Mouse (Mus musculus): Measurements from ENCODE around the gene Lamtor2.

Gene Lamtor2

GRCm38 (mm10) chr3:88526157-88527131, 26.4 kb downstream of the Lamtor2 start:
- DNase-seq (ENCODE audit: low spot score in 2 of 2): peak; percentile 70 to 89

GRCm38 (mm10) chr3:88525021-88525420, 27.9 kb downstream of the Lamtor2 start:
- DNase-seq (ENCODE audit: low spot score in 2 of 2): no peak

- DNase-seq (ENCODE audit: low spot score in 2 of 2): no peak
Measured at GRCm38 (mm10) chr3:88523027-88523426, 29.8 kb downstream of the Lamtor2 start.

DNA sequence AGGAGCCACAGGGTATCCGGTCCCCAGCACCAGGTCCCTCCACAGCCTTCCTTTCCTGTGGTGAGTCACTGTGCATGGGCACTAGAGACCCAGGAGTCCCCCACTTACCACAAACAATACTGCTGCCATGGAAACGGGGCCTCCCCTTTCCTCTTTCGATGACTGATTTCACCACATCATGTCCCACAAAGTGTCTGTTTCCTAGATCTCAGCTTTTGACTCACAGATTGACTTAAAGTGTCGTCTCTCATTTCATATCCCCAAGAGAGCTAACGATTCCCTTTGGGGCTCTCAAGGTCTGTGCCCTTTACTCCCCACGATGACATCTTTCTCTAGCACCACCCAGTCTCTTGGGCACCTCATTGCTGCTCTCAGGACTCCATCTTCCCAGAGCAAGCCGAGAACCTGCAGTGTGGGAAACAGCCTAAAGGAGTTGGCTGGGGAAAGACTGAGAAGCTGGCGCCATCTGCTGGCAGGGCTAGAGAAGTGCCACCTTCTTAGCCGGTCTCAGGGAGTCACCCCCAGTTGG, 31.0 kb downstream of the Lamtor2 start:
- DNase-seq (ENCODE audit: low spot score in 2 of 2): peak; percentile 68 to 82

- DNase-seq (ENCODE audit: low spot score in 2 of 2): no peak
Measured at GRCm38 (mm10) chr3:88521156-88521555, 31.7 kb downstream of the Lamtor2 start.

DNA sequence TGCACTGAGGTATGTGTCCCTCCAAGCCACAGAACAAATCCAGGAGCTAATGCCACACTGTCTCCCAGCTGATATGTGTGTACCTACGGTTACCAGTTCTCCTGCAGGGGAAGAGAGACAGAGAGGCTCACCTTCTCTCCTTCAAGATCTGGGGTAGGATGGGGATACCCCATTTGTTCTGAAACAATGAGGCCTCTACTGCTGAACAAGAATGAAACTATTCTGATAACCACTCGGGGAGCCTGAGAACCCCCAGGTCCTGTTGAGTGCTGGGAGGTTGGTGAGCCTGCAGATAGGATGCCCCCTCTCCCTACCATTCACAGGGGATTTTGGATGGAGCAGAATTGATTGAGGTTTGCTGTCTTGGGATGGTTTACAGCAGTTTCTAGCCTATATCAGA, 32.8 kb downstream of the Lamtor2 start:
- DNase-seq (ENCODE audit: low spot score in 2 of 2): no peak

- DNase-seq (ENCODE audit: low spot score in 2 of 2): no peak
Measured at GRCm38 (mm10) chr3:88518411-88518810, 34.5 kb downstream of the Lamtor2 start.

DNA sequence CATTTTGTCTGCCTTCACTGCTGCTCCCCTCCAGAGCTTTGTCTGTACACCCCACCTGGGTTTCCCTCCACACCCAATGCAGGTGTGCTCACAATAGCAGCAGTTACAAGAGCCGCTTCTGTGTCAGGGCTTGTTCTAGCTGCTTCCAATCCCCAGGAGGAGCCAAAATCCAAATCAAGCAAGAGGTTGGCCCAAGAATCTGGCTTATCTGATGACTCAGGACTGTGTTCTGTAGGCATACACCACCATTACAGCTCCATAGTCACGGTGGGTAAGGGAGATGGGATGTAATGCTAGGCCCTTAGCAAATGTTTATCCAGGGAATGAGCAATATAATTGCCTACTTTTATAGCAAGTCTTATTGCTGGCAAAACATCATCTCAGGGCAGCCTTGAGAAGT, 36.5 kb downstream of the Lamtor2 start:
- DNase-seq (ENCODE audit: low spot score in 2 of 2): no peak

DNA sequence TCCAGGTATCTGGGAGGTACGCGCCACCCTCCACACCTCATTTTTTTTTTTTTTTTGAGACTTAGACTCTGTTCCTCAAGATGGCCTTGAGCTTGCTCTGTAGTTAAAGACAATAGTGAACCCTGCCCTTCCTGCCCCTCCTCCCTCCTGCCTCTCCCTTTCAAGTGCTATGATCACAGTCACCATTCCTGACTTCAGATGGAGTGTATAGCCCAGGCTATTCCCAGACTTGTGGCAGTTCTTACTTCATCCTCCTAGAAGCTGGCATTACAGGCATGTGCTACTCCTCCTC, 37.8 kb downstream of the Lamtor2 start:
- no peak for DNase-seq (ENCODE audit: low spot score in 2 of 2)

DNA sequence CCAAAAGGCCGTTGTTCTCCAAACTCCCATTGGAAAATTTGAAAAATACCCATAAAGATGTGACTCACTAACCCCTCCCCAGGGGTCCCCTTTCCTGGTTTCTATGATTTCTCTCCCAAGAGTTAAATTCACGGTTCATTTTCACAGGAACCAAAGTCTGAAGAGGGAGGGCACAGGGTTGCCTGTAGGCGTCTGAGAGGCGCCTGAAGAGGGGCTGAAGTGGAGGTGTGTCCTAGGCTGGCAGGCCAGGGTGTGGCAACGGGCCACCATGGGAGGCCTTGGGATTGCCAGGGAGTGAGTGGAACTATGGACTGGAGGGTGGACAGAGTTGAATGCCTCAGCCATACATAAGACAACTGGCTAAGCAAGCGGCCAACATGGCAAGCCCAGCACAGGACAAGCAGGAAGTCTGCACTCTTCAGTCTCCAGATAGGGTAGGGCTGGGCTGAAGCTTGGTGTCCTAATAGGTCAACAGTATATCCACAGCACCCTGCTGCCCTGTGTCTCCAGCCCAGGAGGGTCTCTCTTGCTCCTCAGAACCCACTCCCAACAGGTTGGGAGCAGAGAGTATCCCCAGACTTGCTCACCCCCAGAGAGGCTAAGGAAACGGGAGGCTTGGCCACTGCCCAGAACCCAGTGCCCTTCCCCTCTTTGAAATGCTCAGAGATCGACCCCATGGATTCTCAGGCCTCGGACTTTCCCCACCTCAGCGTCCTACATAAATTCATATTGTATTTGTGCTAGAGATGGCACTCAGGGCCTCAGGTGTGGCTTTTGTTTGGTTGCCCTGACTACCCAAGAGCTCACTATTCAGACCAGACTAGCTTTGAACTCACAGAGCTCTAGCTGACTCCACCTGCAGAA, 38.4 kb downstream of the Lamtor2 start:
- DNase-seq (ENCODE audit: low spot score in 2 of 2): no peak

GRCm38 (mm10) chr3:88513546-88514115, 39.2 kb downstream of the Lamtor2 start:
- no peak for DNase-seq (ENCODE audit: low spot score in 2 of 2)

- DNase-seq (ENCODE audit: low spot score in 2 of 2): no peak
Measured at GRCm38 (mm10) chr3:88512896-88513545, 39.9 kb downstream of the Lamtor2 start.

GRCm38 (mm10) chr3:88512141-88512895, 40.6 kb downstream of the Lamtor2 start:
- DNase-seq (ENCODE audit: low spot score in 2 of 2): no peak

DNA sequence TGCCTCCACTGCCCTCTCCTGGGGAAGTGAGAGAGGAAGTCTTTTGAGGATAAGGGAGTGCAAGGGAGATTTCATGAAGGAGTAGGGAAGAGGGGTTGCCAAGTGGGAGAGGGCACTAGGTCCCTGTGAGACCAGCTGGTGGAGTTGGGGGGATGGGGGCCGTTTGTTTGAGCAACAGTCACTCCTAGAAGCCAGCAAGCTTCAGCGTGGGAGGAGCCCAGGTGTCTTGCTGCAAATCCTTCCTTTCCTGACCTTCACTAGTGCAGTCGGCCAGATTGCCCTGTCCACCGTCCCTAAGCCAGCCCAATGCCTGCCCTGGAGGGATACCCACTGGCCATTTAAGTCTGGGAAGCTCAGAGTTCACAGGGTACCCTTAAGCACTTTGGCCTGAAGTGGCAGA, 41.3 kb downstream of the Lamtor2 start:
- DNase-seq (ENCODE audit: low spot score in 2 of 2): no peak

GRCm38 (mm10) chr3:88510421-88511289, 42.2 kb downstream of the Lamtor2 start:
- DNase-seq (ENCODE audit: low spot score in 2 of 2): no peak

GRCm38 (mm10) chr3:88509692-88510420, 43.0 kb downstream of the Lamtor2 start, which contains the start of gene Lmna:
TSS of gene Lmna (minus strand) at chr3:88509956.
- DNase-seq (ENCODE audit: low spot score in 2 of 2): peak; percentile 61 to 86

- DNase-seq (ENCODE audit: low spot score in 2 of 2): no peak
Measured at GRCm38 (mm10) chr3:88509250-88509649, 43.6 kb downstream of the Lamtor2 start.

DNA sequence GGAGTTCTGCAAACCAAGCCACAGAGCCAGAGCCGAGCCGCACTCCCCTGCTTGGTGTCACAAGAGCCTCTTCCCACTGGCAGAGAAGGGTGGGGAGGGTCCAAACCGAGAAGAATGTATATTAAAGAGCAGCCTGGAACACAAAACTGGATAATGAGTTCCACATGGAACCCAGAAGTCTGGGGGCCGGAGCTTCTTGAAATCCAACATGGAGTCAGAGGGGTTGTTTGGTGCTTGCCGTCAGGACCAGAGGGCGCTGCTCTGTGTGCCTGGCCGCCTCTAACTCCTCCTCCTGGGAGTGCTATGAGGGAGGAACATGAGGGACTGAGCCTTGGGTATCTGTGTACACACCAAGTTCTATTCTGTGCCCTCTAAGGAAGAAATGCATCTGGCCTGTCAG, 47.1 kb downstream of the Lamtor2 start:
- DNase-seq (ENCODE audit: low spot score in 2 of 2): no peak

- DNase-seq (ENCODE audit: low spot score in 2 of 2): no peak
Measured at GRCm38 (mm10) chr3:88505081-88505480, 47.8 kb downstream of the Lamtor2 start.
